Mouse (Mus musculus) thymus, postnatal 25 days (tissue): Measurements from ENCODE around the gene Ccdc60.
"Not testable (repeated sequence)": the region's sequence is repeated elsewhere in the genome, so short reads cannot be mapped to it uniquely, and the experiment has no call there.

Experiments used
- DNase-seq: peaks from one replicate; pipeline ENCODE4 v3.0.0; 2022

Ccdc60 gene

GRCm38 (mm10) chr5:116180594-116180993 is 108.2 kb downstream of the Ccdc60 start:
- no peak for DNase-seq

GRCm38 (mm10) chr5:116171721-116172120 is 117.1 kb downstream of the Ccdc60 start:
- DNase-seq = no peak

- DNase-seq = no peak
Observed at GRCm38 (mm10) chr5:116166965-116167364, 121.8 kb downstream of the Ccdc60 start.

- DNase-seq = no peak
Observed at GRCm38 (mm10) chr5:116165203-116165888, 123.4 kb downstream of the Ccdc60 start.

GRCm38 (mm10) chr5:116154811-116155210 is 134.0 kb downstream of the Ccdc60 start:
- no peak for DNase-seq

GRCm38 (mm10) chr5:116146446-116146845 is 142.3 kb downstream of the Ccdc60 start:
- not testable (repeated sequence) for DNase-seq

GRCm38 (mm10) chr5:116144711-116145110 is 144.1 kb downstream of the Ccdc60 start:
- DNase-seq = no peak

GRCm38 (mm10) chr5:116140682-116141081 is 148.1 kb downstream of the Ccdc60 start:
- DNase-seq = no peak

- DNase-seq = peak; percentile 72
Observed at GRCm38 (mm10) chr5:116123344-116123743, 165.4 kb downstream of the Ccdc60 start.

- peak; percentile 66 for DNase-seq
Observed at GRCm38 (mm10) chr5:116116567-116116966, 172.2 kb downstream of the Ccdc60 start.

GRCm38 (mm10) chr5:116116110-116116509 is 172.7 kb downstream of the Ccdc60 start:
- DNase-seq = no peak

GRCm38 (mm10) chr5:116115071-116115834 is 173.5 kb downstream of the Ccdc60 start:
- no peak for DNase-seq

- no peak for DNase-seq
Observed at GRCm38 (mm10) chr5:116108651-116109050, 180.1 kb downstream of the Ccdc60 start.

GRCm38 (mm10) chr5:116084231-116084630 is 204.6 kb downstream of the Ccdc60 start:
- no peak for DNase-seq

- DNase-seq = no peak
Observed at GRCm38 (mm10) chr5:116083081-116083480, 205.7 kb downstream of the Ccdc60 start, which contains the start of gene Tmem233. Gene Tmem233, minus strand, starts transcription at chr5:116083244.

- no peak for DNase-seq
Observed at GRCm38 (mm10) chr5:116082241-116082900, 206.4 kb downstream of the Ccdc60 start.

- no peak for DNase-seq
Observed at GRCm38 (mm10) chr5:116081616-116082015, 207.2 kb downstream of the Ccdc60 start.

- no peak for DNase-seq
Observed at GRCm38 (mm10) chr5:116080736-116081135, 208.0 kb downstream of the Ccdc60 start.
